Mouse (Mus musculus) adrenal gland, adult 2 months (tissue): ENCODE results near the gene Rtn3. TPM values are rescaled to one million over a fixed set of nuclear protein-coding genes. Genes with fewer than 3 reads are reported as not detected.
"Not testable (repeated sequence)": the region's sequence is repeated elsewhere in the genome, so short reads cannot be mapped to it uniquely, and the experiment has no call there.

Experiments
- DNase-seq: peaks from one replicate; pipeline ENCODE4 v3.0.0; 2021
- polyA plus RNA-seq: library from polyadenylated mRNA; depleted of rRNA; stranded (reverse); fragments of >200 nt; gene quantifications from 2 replicates; pipeline ENCODE4 v1.2.3, GENCODE M21; 2012
- total RNA-seq, 2 experiments: library from RNA; stranded (reverse); gene quantifications; 2 replicates each; pipeline ENCODE4 v1.2.3; 2021

Gene Rtn3
- total and polyA plus RNA-seq, 3 experiments: 115 to 151 (median 133) TPM

GRCm38 (mm10) chr19:7421602-7422591, 61.2 kb downstream of the Rtn3 start:
- peak; percentile 78 for DNase-seq

GRCm38 (mm10) chr19:7420841-7421601, 62.1 kb downstream of the Rtn3 start:
- DNase-seq: peak; percentile 19

- DNase-seq: no peak
Observed at GRCm38 (mm10) chr19:7420108-7420507, 63.0 kb downstream of the Rtn3 start.

- DNase-seq: no peak
Observed at GRCm38 (mm10) chr19:7419134-7419533, 63.9 kb downstream of the Rtn3 start.

- DNase-seq: peak; percentile 90
Observed at GRCm38 (mm10) chr19:7417911-7418849, 64.9 kb downstream of the Rtn3 start.

- peak; percentile 88 for DNase-seq
Observed at GRCm38 (mm10) chr19:7416834-7417735, 66.0 kb downstream of the Rtn3 start, which contains the start of gene 2700081O15Rik. Gene 2700081O15Rik (plus strand): TSS chr19:7417625.

- DNase-seq: no peak
Observed at GRCm38 (mm10) chr19:7415916-7416833, 66.9 kb downstream of the Rtn3 start.

- no peak for DNase-seq
Observed at GRCm38 (mm10) chr19:7412361-7412760, 70.7 kb downstream of the Rtn3 start.

- no peak for DNase-seq
Observed at GRCm38 (mm10) chr19:7404623-7405229, 78.4 kb downstream of the Rtn3 start.

- DNase-seq: no peak
Observed at GRCm38 (mm10) chr19:7400635-7401034, 82.4 kb downstream of the Rtn3 start.

- DNase-seq: not testable (repeated sequence)
Observed at GRCm38 (mm10) chr19:7398898-7399297, 84.2 kb downstream of the Rtn3 start.

GRCm38 (mm10) chr19:7396867-7397826, 85.9 kb downstream of the Rtn3 start:
- DNase-seq: not testable (repeated sequence)

- DNase-seq: no peak
Observed at GRCm38 (mm10) chr19:7388488-7388887, 94.6 kb downstream of the Rtn3 start.

GRCm38 (mm10) chr19:7386042-7386441, 97.0 kb downstream of the Rtn3 start:
- DNase-seq: no peak

GRCm38 (mm10) chr19:7382903-7383865, 99.9 kb downstream of the Rtn3 start, which contains the start of gene Spindoc:
Gene Spindoc (minus strand): TSS chr19:7382994.
- peak; percentile 99 for DNase-seq

GRCm38 (mm10) chr19:7382248-7382902, 100.7 kb downstream of the Rtn3 start:
- peak; percentile 75 for DNase-seq
